Mouse (Mus musculus) heart, postnatal 0 days (tissue): ENCODE data around the gene Zmiz1.

Experiments
- CTCF ChIP-seq: IDR thresholded peaks from 2 replicates; pipeline ENCODE4 v1.5.1; 2016; ENCODE audit warnings: antibody characterized with exemption, control low read depth, low read depth
- EP300 ChIP-seq: IDR thresholded peaks from 2 replicates; pipeline ENCODE4 v1.6.1; 2016; ENCODE audit warnings: antibody characterized with exemption, low read depth

GRCm38 (mm10) chr14:25559907-25560306, 100.9 kb downstream of the Zmiz1 start:
- no peak for TF ChIP-seq CTCF
- no peak for TF ChIP-seq EP300
